Mouse (Mus musculus) cerebellum, adult 2 months (tissue): ENCODE results near the gene Adora1.

ENCODE experiments used
- CTCF ChIP-seq: fragments of 200-500 bp; IDR thresholded peaks from 2 replicates; pipeline ENCODE4 v1.5.1; 2011; ENCODE audit warnings: low read depth, mild to moderate bottlenecking, control low read depth, low read length, moderate library complexity, borderline replicate concordance; ENCODE audit not compliant: insufficient read depth
- POLR2A ChIP-seq: fragments of 200-500 bp; IDR thresholded peaks from 2 replicates; pipeline ENCODE4 v1.6.1; 2011; ENCODE audit warnings: low read length, control low read depth, borderline replicate concordance; ENCODE audit not compliant: insufficient read depth

GRCm38 (mm10) chr1:134195117-134195516 is 40.1 kb downstream of the Adora1 start:
- no peak for TF ChIP-seq POLR2A
- no peak for TF ChIP-seq CTCF
